Mouse (Mus musculus) frontal cortex, adult (tissue): ENCODE measurements around the gene Zbtb11.
"Not testable (repeated sequence)": the region's sequence is repeated elsewhere in the genome, so short reads cannot be mapped to it uniquely, and the experiment has no call there.

Source experiments
- ATAC-seq: cut with Nextera tagmentation; 2 replicates; pipeline ENCODE4 v1.9.2; 2017; ENCODE audit warnings: mild to moderate bottlenecking, moderate library complexity, mixed read lengths; ENCODE audit not compliant: low TSS enrichment

Zbtb11 gene

GRCm38 (mm10) chr16:56038090-56038489 lies 64.4 kb downstream of the Zbtb11 start:
- no peak; the same call in 1 of the 2 replicates for ATAC-seq

GRCm38 (mm10) chr16:56048038-56048437 lies 74.4 kb downstream of the Zbtb11 start, which contains the start of gene Senp7:
TSS of gene Senp7 (plus strand) at chr16:56048338.
- ATAC-seq: not testable (repeated sequence)

GRCm38 (mm10) chr16:56055911-56056310 lies 82.2 kb downstream of the Zbtb11 start:
- ATAC-seq: no peak

GRCm38 (mm10) chr16:56056944-56057590 lies 83.4 kb downstream of the Zbtb11 start:
- peak; percentile 50; the same call in 1 of the 2 replicates for ATAC-seq

GRCm38 (mm10) chr16:56058151-56058550 lies 84.5 kb downstream of the Zbtb11 start:
- no peak for ATAC-seq
